Mouse (Mus musculus): ENCODE data around the gene Paqr7.

- TF ChIP-seq TAL1 (IDR thresholded peaks at IDR 0.05; ENCODE audit: low read length) (no peak), GATA1 (IDR thresholded peaks at IDR 0.05; ENCODE audit: low read length) (no peak)
Observed at GRCm38 (mm10) chr4:134469985-134470384, 26.5 kb upstream of the Paqr7 start.

All from erythroblast, embryonic 14.5 days (primary cell).